Mouse (Mus musculus): Measurements from ENCODE around the gene Olfr1107. TPM values are rescaled to one million over a fixed set of nuclear protein-coding genes. Genes with fewer than 3 reads are reported as not detected.

The Olfr1107 gene
- polyA plus RNA-seq (2014; fragmentation: Nextera tagmentation; extraction: Ambion mirVana): not detected in 2 replicates

DNA sequence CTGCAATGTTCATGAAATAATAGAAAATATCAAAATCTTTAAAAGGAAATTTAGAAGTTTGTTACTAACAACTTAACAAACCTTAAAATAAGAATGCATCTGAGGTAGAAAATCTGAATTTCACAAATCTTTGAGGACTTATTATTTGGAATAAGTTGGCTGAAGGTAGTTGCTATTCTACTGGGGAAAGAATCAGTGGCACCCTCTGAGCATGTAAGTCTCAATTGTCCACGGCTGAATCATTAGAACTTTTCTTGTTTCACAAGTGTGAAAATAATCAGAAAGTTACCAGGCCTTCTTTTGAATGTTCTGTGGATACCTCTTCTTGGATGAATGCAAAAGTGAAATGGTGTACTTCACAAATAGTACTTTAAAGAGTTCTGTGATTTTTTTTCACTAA lies at the start of gene Olfr1107:
Olfr1107 (minus strand) TSS at position 101 of the 400 bp plus-strand sequence.
- Histone ChIP-seq H3K27me3 (ENCODE audit: control insufficient read depth, insufficient read depth, low read length) (no peaks in the 10 kb centered on the region), H3K36me3 (ENCODE audit: control insufficient read depth, insufficient read depth, low read length) (no peaks in the 10 kb centered on the region), H3K4me3 (ENCODE audit: low read depth, low read length) (no peak within 1 kb of the TSS), H3K4me1 (ENCODE audit: control insufficient read depth, insufficient read depth, low read length) (no peaks in the 10 kb centered on the region), H3K27ac (ENCODE audit: low read depth, low read length) (no peak within 1 kb of the TSS), H3K4me2 (ENCODE audit: low read depth) (no peak within 1 kb of the TSS), H3K9ac (ENCODE audit: low read length) (no peak within 1 kb of the TSS), H3K9me3 (ENCODE audit: control insufficient read depth, low read length) (no peaks in the 10 kb centered on the region)
- DNase-seq (ENCODE audit: low spot score) (no peak), ATAC-seq (ENCODE audit: insufficient read depth, low FRiP score, low TSS enrichment) (no peak)
- 71% methylated on average over 1 of the region's 1 CpGs for WGBS

- DNase-seq (ENCODE audit: low spot score) (no peak), ATAC-seq (ENCODE audit: insufficient read depth, low FRiP score, low TSS enrichment) (no peak)
- Histone ChIP-seq H3K9me3 (ENCODE audit: control insufficient read depth, low read length) (no peaks in the 10 kb centered on the region), H3K4me2 (ENCODE audit: low read depth) (no peak within 1 kb of the TSS), H3K27me3 (ENCODE audit: control insufficient read depth, insufficient read depth, low read length) (no peaks in the 10 kb centered on the region), H3K9ac (ENCODE audit: low read length) (no peak within 1 kb of the TSS), H3K36me3 (ENCODE audit: control insufficient read depth, insufficient read depth, low read length) (no peaks in the 10 kb centered on the region), H3K4me3 (ENCODE audit: low read depth, low read length) (no peak within 1 kb of the TSS), H3K4me1 (ENCODE audit: control insufficient read depth, insufficient read depth, low read length) (no peaks in the 10 kb centered on the region), H3K27ac (ENCODE audit: low read depth, low read length) (no peak within 1 kb of the TSS)
These were observed 38.9 kb upstream of the Olfr1107 start, which contains the start of gene Olfr259 for GRCm38 (mm10) chr2:87114467-87114866. Gene Olfr259 (minus strand): TSS chr2:87114567.

- Histone ChIP-seq H3K4me1 (ENCODE audit: control insufficient read depth, insufficient read depth, low read length) (no peaks in the 10 kb centered on the region), H3K27me3 (ENCODE audit: control insufficient read depth, insufficient read depth, low read length) (no peaks in the 10 kb centered on the region), H3K9ac (ENCODE audit: low read length) (no peak within 1 kb of the TSS), H3K4me3 (ENCODE audit: low read depth, low read length) (no peak within 1 kb of the TSS), H3K36me3 (ENCODE audit: control insufficient read depth, insufficient read depth, low read length) (no peaks in the 10 kb centered on the region), H3K4me2 (ENCODE audit: low read depth) (no peak within 1 kb of the TSS), H3K9me3 (ENCODE audit: control insufficient read depth, low read length) (no peaks in the 10 kb centered on the region), H3K27ac (ENCODE audit: low read depth, low read length) (no peak within 1 kb of the TSS)
- WGBS: 77% methylated on average over 1 of the region's 1 CpGs
- ATAC-seq (ENCODE audit: insufficient read depth, low FRiP score, low TSS enrichment) (no peak), DNase-seq (ENCODE audit: low spot score) (no peak)
These were observed 20.3 kb upstream of the Olfr1107 start, which contains the start of gene Olfr1109 for GRCm38 (mm10) chr2:87095908-87096307. Gene Olfr1109 (minus strand): TSS chr2:87096008.

DNA sequence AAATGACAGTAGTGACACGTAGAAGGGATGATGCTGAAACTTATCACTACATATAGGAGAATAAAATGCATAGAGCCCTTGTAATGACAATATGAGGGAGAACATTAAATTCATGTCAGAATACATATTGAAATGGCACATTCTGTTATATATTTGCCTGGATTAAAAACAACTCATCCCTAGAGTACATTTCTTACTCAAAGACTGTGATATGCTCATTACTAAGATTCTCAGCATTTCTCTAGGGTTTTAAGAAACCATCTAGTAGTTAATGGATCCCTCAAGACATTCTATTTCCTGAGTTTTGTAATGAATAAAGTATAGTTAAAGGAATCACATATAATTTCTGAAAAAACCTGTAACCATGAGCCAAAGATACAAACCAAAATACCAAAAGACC lies 23.4 kb downstream of the Olfr1107 start, which contains the start of gene Olfr1106:
Olfr1106 (minus strand) TSS at position 101 of the 400 bp plus-strand sequence.
- Histone ChIP-seq H3K4me3 (ENCODE audit: low read depth, low read length) (no peak within 1 kb of the TSS), H3K4me1 (ENCODE audit: control insufficient read depth, insufficient read depth, low read length) (no peaks in the 10 kb centered on the region), H3K4me2 (ENCODE audit: low read depth) (no peak within 1 kb of the TSS), H3K27ac (ENCODE audit: low read depth, low read length) (no peak within 1 kb of the TSS), H3K27me3 (ENCODE audit: control insufficient read depth, insufficient read depth, low read length) (no peaks in the 10 kb centered on the region), H3K9me3 (ENCODE audit: control insufficient read depth, low read length) (no peaks in the 10 kb centered on the region), H3K36me3 (ENCODE audit: control insufficient read depth, insufficient read depth, low read length) (no peaks in the 10 kb centered on the region), H3K9ac (ENCODE audit: low read length) (no peak within 1 kb of the TSS)
- DNase-seq (ENCODE audit: low spot score): no peak
- 77% methylated on average over 1 of the region's 1 CpGs for WGBS
- ATAC-seq (ENCODE audit: insufficient read depth, low FRiP score, low TSS enrichment): no peak

DNA sequence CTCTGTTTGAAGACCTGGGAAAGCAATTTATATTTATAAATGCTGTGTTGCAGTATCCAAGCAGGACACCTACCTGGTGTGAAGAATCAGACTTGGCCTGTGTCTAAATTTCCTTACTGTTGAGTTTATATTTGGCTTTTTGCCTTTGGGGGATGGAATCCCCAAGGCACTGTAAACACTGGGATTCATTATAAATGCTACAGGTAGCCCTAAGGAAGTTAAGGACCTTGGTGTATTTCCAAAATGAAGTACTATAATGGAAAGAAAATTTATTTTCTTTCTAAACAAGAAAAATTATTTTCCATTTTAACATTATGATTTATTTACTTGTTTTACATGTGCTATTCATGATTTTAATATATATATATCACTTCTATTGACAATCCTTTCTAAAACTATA lies 39.2 kb downstream of the Olfr1107 start, which contains the start of gene Olfr1105:
Olfr1105 (minus strand) TSS at position 101 of the 400 bp plus-strand sequence.
- Histone ChIP-seq H3K4me3 (ENCODE audit: low read depth, low read length) (no peak within 1 kb of the TSS), H3K9me3 (ENCODE audit: control insufficient read depth, low read length) (no peaks in the 10 kb centered on the region), H3K27me3 (ENCODE audit: control insufficient read depth, insufficient read depth, low read length) (no peaks in the 10 kb centered on the region), H3K9ac (ENCODE audit: low read length) (no peak within 1 kb of the TSS), H3K27ac (ENCODE audit: low read depth, low read length) (no peak within 1 kb of the TSS), H3K36me3 (ENCODE audit: control insufficient read depth, insufficient read depth, low read length) (no peaks in the 10 kb centered on the region), H3K4me2 (ENCODE audit: low read depth) (no peak within 1 kb of the TSS), H3K4me1 (ENCODE audit: control insufficient read depth, insufficient read depth, low read length) (no peaks in the 10 kb centered on the region)
- no peak for DNase-seq (ENCODE audit: low spot score)
- no peak for ATAC-seq (ENCODE audit: insufficient read depth, low FRiP score, low TSS enrichment)

DNA sequence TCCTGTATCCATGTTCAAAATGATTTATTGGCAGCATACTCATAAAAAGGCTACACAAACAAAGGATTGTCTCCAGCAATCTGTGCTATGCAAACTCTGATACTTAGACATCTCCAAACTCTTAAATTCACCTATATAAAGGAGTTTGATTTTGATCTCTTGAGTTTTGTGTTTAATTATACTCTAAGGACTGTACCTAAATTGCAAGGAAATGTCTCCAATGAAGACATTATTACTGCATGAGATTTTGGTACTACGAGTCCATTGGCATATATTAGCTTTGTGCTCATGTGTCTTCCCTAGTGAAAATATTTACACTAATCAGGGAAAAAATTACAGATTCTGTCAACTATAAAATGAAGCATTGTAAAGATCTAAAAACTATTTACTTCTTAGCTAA lies 48.6 kb downstream of the Olfr1107 start, which contains the start of gene Olfr1104:
Olfr1104 (minus strand) TSS at position 101 of the 400 bp plus-strand sequence.
- ATAC-seq (ENCODE audit: insufficient read depth, low FRiP score, low TSS enrichment) (no peak), DNase-seq (ENCODE audit: low spot score) (no peak)
- Histone ChIP-seq H3K4me1 (ENCODE audit: control insufficient read depth, insufficient read depth, low read length) (no peaks in the 10 kb centered on the region), H3K9me3 (ENCODE audit: control insufficient read depth, low read length) (no peaks in the 10 kb centered on the region), H3K27me3 (ENCODE audit: control insufficient read depth, insufficient read depth, low read length) (no peaks in the 10 kb centered on the region), H3K4me3 (ENCODE audit: low read depth, low read length) (no peak within 1 kb of the TSS), H3K9ac (ENCODE audit: low read length) (no peak within 1 kb of the TSS), H3K4me2 (ENCODE audit: low read depth) (no peak within 1 kb of the TSS), H3K36me3 (ENCODE audit: control insufficient read depth, insufficient read depth, low read length) (no peaks in the 10 kb centered on the region), H3K27ac (ENCODE audit: low read depth, low read length) (no peak within 1 kb of the TSS)
- WGBS: 79% methylated on average over 1 of the region's 1 CpGs

Other genes starting within 250 kb of the Olfr1107 start
- gene Olfr1095, start 224.1 kb downstream of the Olfr1107 start, polyA plus RNA-seq (2014; fragmentation: Nextera tagmentation; extraction: Ambion mirVana): not detected in 2 replicates
- not detected in 2 replicates for gene Gm13723, start 201.0 kb downstream of the Olfr1107 start, polyA plus RNA-seq (2014; fragmentation: Nextera tagmentation; extraction: Ambion mirVana)
- not detected in 2 replicates for gene Olfr1097, start 183.6 kb downstream of the Olfr1107 start, polyA plus RNA-seq (2014; fragmentation: Nextera tagmentation; extraction: Ambion mirVana)
- not detected in 2 replicates for gene Olfr1098, start 151.3 kb downstream of the Olfr1107 start, polyA plus RNA-seq (2014; fragmentation: Nextera tagmentation; extraction: Ambion mirVana)
- gene Olfr1099, start 115.1 kb downstream of the Olfr1107 start, polyA plus RNA-seq (2014; fragmentation: Nextera tagmentation; extraction: Ambion mirVana): not detected in 2 replicates
- gene Olfr1100, start 95.9 kb downstream of the Olfr1107 start, polyA plus RNA-seq (2014; fragmentation: Nextera tagmentation; extraction: Ambion mirVana): not detected in 2 replicates
- not detected in 2 replicates for gene Olfr1101, start 84.6 kb downstream of the Olfr1107 start, polyA plus RNA-seq (2014; fragmentation: Nextera tagmentation; extraction: Ambion mirVana)
- gene Olfr1102, start 77.4 kb downstream of the Olfr1107 start, polyA plus RNA-seq (2014; fragmentation: Nextera tagmentation; extraction: Ambion mirVana): not detected in 2 replicates
- not detected in 2 replicates for gene Olfr1104, start 48.7 kb downstream of the Olfr1107 start, polyA plus RNA-seq (2014; fragmentation: Nextera tagmentation; extraction: Ambion mirVana)
- gene Olfr1105, start 39.3 kb downstream of the Olfr1107 start, polyA plus RNA-seq (2014; fragmentation: Nextera tagmentation; extraction: Ambion mirVana): not detected in 2 replicates
- not detected in 2 replicates for gene Olfr1106, start 23.5 kb downstream of the Olfr1107 start, polyA plus RNA-seq (2014; fragmentation: Nextera tagmentation; extraction: Ambion mirVana)
- not detected in 2 replicates for gene Olfr1109, start 20.2 kb upstream of the Olfr1107 start, polyA plus RNA-seq (2014; fragmentation: Nextera tagmentation; extraction: Ambion mirVana)
- not detected in 2 replicates for gene Olfr259, start 38.8 kb upstream of the Olfr1107 start, polyA plus RNA-seq (2014; fragmentation: Nextera tagmentation; extraction: Ambion mirVana)
- not detected in 2 replicates for gene Olfr1110, start 64.5 kb upstream of the Olfr1107 start, polyA plus RNA-seq (2014; fragmentation: Nextera tagmentation; extraction: Ambion mirVana)
- not detected in 2 replicates for gene Olfr1111, start 76.8 kb upstream of the Olfr1107 start, polyA plus RNA-seq (2014; fragmentation: Nextera tagmentation; extraction: Ambion mirVana)
- not detected in 2 replicates for gene Olfr1112, start 112.0 kb upstream of the Olfr1107 start, polyA plus RNA-seq (2014; fragmentation: Nextera tagmentation; extraction: Ambion mirVana)
- not detected in 2 replicates for gene Olfr1113, start 133.2 kb upstream of the Olfr1107 start, polyA plus RNA-seq (2014; fragmentation: Nextera tagmentation; extraction: Ambion mirVana)
- gene Olfr1115, start 172.2 kb upstream of the Olfr1107 start, polyA plus RNA-seq (2014; fragmentation: Nextera tagmentation; extraction: Ambion mirVana): not detected in 2 replicates
- not detected in 2 replicates for gene Olfr1116, start 191.7 kb upstream of the Olfr1107 start, polyA plus RNA-seq (2014; fragmentation: Nextera tagmentation; extraction: Ambion mirVana)
- not detected in 2 replicates for gene Olfr1118, start 231.8 kb upstream of the Olfr1107 start, polyA plus RNA-seq (2014; fragmentation: Nextera tagmentation; extraction: Ambion mirVana)